Mouse (Mus musculus): ENCODE data around the gene Aagab.

DNA sequence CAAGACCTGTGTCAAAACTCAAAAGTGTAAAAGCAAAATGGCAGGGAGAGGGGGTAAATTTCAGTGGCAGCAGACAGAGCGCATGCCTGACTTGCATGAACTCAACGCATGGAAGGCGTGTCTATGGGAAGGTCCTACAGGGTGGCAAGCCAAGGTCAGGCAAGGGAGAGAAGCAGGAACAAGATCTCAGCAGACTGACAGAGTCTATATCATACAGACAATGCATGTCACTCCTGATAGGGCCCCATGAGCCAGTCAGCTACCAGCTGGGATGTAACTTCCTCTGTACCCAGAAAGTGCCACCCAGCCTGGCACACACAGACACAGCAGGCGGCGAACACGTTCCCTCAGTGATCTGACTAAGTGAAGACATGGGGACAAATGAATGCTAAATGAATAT is 81.8 kb downstream of the Aagab start:
- TF ChIP-seq EP300 (IDR thresholded peaks at IDR 0.05; ENCODE audit: low read depth) (no peak), CTCF (IDR thresholded peaks at IDR 0.05; ENCODE audit: low read depth) (no peak)

Measured in liver, postnatal 0 days (tissue).